Mouse (Mus musculus) heart, adult 9 months (tissue): ENCODE results near the gene Kdm4b.

Experiments
- DNase-seq, 2 experiments: peaks; one replicate each; pipeline ENCODE4 v3.0.0; 2022; ENCODE audit warnings: low spot score in 2 of 2

Gene Kdm4b

GRCm38 (mm10) chr17:56325450-56326152 is at the start of gene Kdm4b:
TSS of gene Kdm4b (plus strand) at chr17:56326062.
- DNase-seq = peak; percentile 99 to 100

- peak; percentile 96 to 97 for DNase-seq
These were observed 49.0 kb upstream of the Kdm4b start, which contains the start of gene Ticam1 for GRCm38 (mm10) chr17:56276643-56277566. TSS of gene Ticam1 (minus strand) at chr17:56276786.

GRCm38 (mm10) chr17:56277567-56277893 is 48.3 kb upstream of the Kdm4b start:
- DNase-seq = no peak

GRCm38 (mm10) chr17:56278340-56278739 is 47.5 kb upstream of the Kdm4b start:
- no peak for DNase-seq

- DNase-seq = peak in 1 of 2 experiments; percentile 67
These were observed 46.2 kb upstream of the Kdm4b start for GRCm38 (mm10) chr17:56279481-56280155.

GRCm38 (mm10) chr17:56281193-56281592 is 44.7 kb upstream of the Kdm4b start:
- no peak for DNase-seq

- no peak for DNase-seq
These were observed 43.1 kb upstream of the Kdm4b start for GRCm38 (mm10) chr17:56282802-56283201.

GRCm38 (mm10) chr17:56283316-56283715 is 42.5 kb upstream of the Kdm4b start:
- no peak for DNase-seq

GRCm38 (mm10) chr17:56285995-56286394 is 39.9 kb upstream of the Kdm4b start:
- DNase-seq = no peak

GRCm38 (mm10) chr17:56287830-56288229 is 38.0 kb upstream of the Kdm4b start:
- no peak for DNase-seq

GRCm38 (mm10) chr17:56288866-56289265 is 37.0 kb upstream of the Kdm4b start:
- DNase-seq = no peak

- peak; percentile 64 to 76 for DNase-seq
These were observed 36.2 kb upstream of the Kdm4b start for GRCm38 (mm10) chr17:56289371-56290331.

- DNase-seq = peak; percentile 98 to 99
These were observed 35.3 kb upstream of the Kdm4b start for GRCm38 (mm10) chr17:56290388-56291170.

- DNase-seq = peak; percentile 96
These were observed 34.7 kb upstream of the Kdm4b start for GRCm38 (mm10) chr17:56291171-56291511.

GRCm38 (mm10) chr17:56291826-56292475 is 33.9 kb upstream of the Kdm4b start:
- DNase-seq = no peak

GRCm38 (mm10) chr17:56292531-56293222 is 33.2 kb upstream of the Kdm4b start, which contains the start of gene Plin3:
TSS of gene Plin3 (minus strand) at chr17:56292873.
- DNase-seq = peak; percentile 53 to 57

- no peak for DNase-seq
These were observed 32.6 kb upstream of the Kdm4b start for GRCm38 (mm10) chr17:56293291-56293690.

GRCm38 (mm10) chr17:56294241-56294640 is 31.6 kb upstream of the Kdm4b start:
- peak in 1 of 2 experiments; percentile 14 for DNase-seq

GRCm38 (mm10) chr17:56296201-56296600 is 29.7 kb upstream of the Kdm4b start:
- no peak for DNase-seq
